Mouse (Mus musculus) hematopoietic stem cell, adult 5-6 weeks (primary cell): ENCODE measurements around the gene Scyl2. TPM values are rescaled to one million over a fixed set of nuclear protein-coding genes. Genes with fewer than 3 reads are reported as not detected.
"Not testable (repeated sequence)": the region's sequence is repeated elsewhere in the genome, so short reads cannot be mapped to it uniquely, and the experiment has no call there.

Experiments
- ATAC-seq, 2 experiments: fragments of 125-278 bp in 1 of 2; replicated peaks in 1 of 2; 2 replicates each; pipeline ENCODE4 v1.8.0; 2016 to 2017; ENCODE audit warnings: inconsistent platforms in 2 of 2, mild to moderate bottlenecking in 2 of 2, moderate number of reproducible peaks in 2 of 2, low read depth in 1 of 2, moderate TSS enrichment in 1 of 2; ENCODE audit not compliant: low FRiP score in 2 of 2, poor library complexity in 2 of 2, severe bottlenecking in 2 of 2, insufficient read depth in 1 of 2, low TSS enrichment in 1 of 2
- total RNA-seq: library from RNA; stranded (forward); fragments of 172-1452, 232-1000 nt; gene quantifications from 2 replicates; pipeline ENCODE4 v1.2.3, GENCODE M21; 2017

Gene Scyl2
- total RNA-seq, result 36.1 and 37.8 TPM in 2 replicates

- peak; percentile 95 to 96 for ATAC-seq
Measured at GRCm38 (mm10) chr10:89686139-89686808, at the start of gene Scyl2. TSS of gene Scyl2 (minus strand) at chr10:89686285.

GRCm38 (mm10) chr10:89732001-89732794 lies 46.1 kb upstream of the Scyl2 start, which contains the start of gene Actr6:
TSS of gene Actr6 (minus strand) at chr10:89732295.
- peak; percentile 100 for ATAC-seq

GRCm38 (mm10) chr10:89731341-89731740 lies 45.3 kb upstream of the Scyl2 start:
- ATAC-seq, result no peak

GRCm38 (mm10) chr10:89730386-89730785 lies 44.3 kb upstream of the Scyl2 start:
- ATAC-seq, result no peak

GRCm38 (mm10) chr10:89722247-89723195 lies 36.4 kb upstream of the Scyl2 start:
- ATAC-seq, result peak; percentile 17 to 45; a peak in 1 of 4 replicates

GRCm38 (mm10) chr10:89720796-89721195 lies 34.7 kb upstream of the Scyl2 start:
- ATAC-seq, result no peak

GRCm38 (mm10) chr10:89720252-89720651 lies 34.2 kb upstream of the Scyl2 start:
- no peak for ATAC-seq

GRCm38 (mm10) chr10:89714910-89715309 lies 28.8 kb upstream of the Scyl2 start:
- ATAC-seq, result no peak

GRCm38 (mm10) chr10:89708720-89709119 lies 22.6 kb upstream of the Scyl2 start:
- peak; percentile 72 to 77 for ATAC-seq

GRCm38 (mm10) chr10:89707397-89707796 lies 21.3 kb upstream of the Scyl2 start:
- ATAC-seq, result no peak

GRCm38 (mm10) chr10:89703042-89703441 lies 17.0 kb upstream of the Scyl2 start:
- ATAC-seq, result peak; percentile 62 to 75; a peak in 3 of 4 replicates

GRCm38 (mm10) chr10:89697956-89698355 lies 11.9 kb upstream of the Scyl2 start:
- ATAC-seq, result no peak

GRCm38 (mm10) chr10:89696270-89696669 lies 10.2 kb upstream of the Scyl2 start:
- not testable (repeated sequence) for ATAC-seq

GRCm38 (mm10) chr10:89695194-89695911 lies 9.3 kb upstream of the Scyl2 start:
- ATAC-seq, result peak; percentile 82

- no peak for ATAC-seq
Measured at GRCm38 (mm10) chr10:89690021-89690420, 3.9 kb upstream of the Scyl2 start.

GRCm38 (mm10) chr10:89687455-89687854 lies 1.4 kb upstream of the Scyl2 start:
- no peak for ATAC-seq
